Mouse (Mus musculus): ENCODE measurements around the gene Pik3r1. TPM values are rescaled to one million over a fixed set of nuclear protein-coding genes. Genes with fewer than 3 reads are reported as not detected.

The Pik3r1 gene
- polyA plus RNA-seq, 1 experiment from 2014 or later: 25.5 TPM

DNA sequence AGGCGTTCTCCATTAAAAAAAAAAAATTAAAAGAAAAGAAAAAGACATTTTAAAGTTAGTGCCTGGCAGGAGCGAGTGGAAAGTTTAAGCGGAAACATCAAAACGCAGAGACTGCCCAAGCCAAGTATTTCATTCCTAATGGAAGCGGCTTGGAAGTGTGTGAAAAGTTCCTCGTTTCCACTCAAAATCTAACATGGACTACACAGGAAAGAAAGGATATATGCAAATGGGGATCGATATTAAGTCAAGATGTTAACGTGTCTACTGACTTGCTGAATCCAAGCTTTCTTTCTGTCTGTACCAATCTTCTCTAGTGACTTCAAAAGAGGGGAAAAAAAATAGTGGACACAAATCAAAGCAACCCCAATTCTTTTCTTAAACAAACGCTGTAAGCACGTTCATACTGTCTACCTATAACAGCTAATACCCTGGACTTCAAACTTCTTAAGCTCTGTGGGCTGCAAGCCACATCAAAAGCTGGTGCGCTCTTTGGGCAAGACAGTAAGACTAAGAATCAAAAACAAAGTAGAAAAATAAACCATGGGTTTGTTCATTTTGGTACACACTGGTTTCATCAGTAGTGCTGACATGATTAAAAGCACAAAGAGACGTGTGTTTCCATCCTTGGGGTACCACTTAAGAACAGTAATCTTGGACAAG lies 54.5 kb downstream of the Pik3r1 start:
- no peak overlapping the region for H3K9ac ChIP-seq (ENCODE audit: low read length)
- H3K4me3 ChIP-seq (ENCODE audit: low read depth, low read length): no peak overlapping the region
- H3K27me3 ChIP-seq (ENCODE audit: control insufficient read depth, insufficient read depth, low read length): no peaks in the 10 kb centered on the region
- H3K27ac ChIP-seq (ENCODE audit: low read depth, low read length): no peak overlapping the region
- no peaks in the 10 kb centered on the region for H3K4me1 ChIP-seq (ENCODE audit: control insufficient read depth, insufficient read depth, low read length)
- no peak for ATAC-seq (ENCODE audit: insufficient read depth, low FRiP score, low TSS enrichment)
- DNase-seq (ENCODE audit: low spot score): no peak
- no peaks in the 10 kb centered on the region for H3K9me3 ChIP-seq (ENCODE audit: control insufficient read depth, low read length)
- H3K36me3 ChIP-seq (ENCODE audit: control insufficient read depth, insufficient read depth, low read length): no peaks in the 10 kb centered on the region
- H3K4me2 ChIP-seq (ENCODE audit: low read depth): no peak overlapping the region
- WGBS: 91% methylated on average over 12 of the region's 12 CpGs

DNA sequence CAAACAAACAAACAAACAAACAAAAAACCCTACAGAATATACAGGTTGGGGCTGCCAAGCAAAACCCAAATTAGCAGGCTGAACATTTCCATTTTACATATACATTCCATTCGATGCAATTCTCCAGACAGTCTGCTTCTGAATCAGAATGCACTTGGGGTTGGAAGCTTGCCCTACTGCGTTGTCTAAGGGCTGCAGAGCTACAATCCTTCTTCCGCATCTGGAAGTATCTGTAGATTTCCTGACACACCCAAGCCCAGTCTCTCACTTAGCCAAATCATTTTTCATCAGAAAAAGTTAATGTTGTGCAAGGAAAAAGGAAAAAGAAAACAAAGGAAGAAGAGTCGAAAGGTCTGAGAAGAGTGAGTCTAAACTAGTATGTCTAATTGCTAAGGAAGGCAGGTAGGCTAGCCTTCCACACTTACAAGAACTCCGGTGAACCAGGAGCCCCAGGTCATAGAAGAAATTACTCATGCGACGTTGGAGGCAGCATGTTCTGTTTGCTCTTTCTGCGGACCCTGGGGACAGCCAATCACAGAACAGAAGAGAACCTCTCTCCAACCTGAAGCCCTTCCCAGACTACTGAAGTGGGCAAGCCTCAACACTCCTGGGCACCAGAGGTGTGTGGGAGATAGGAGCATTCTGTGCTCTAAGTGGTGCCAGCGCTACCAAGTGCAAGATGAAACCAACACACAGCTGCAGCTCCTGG lies 55.1 kb downstream of the Pik3r1 start:
- Histone ChIP-seq H3K4me1 (ENCODE audit: control insufficient read depth, insufficient read depth, low read length) (no peaks in the 10 kb centered on the region), H3K27ac (ENCODE audit: low read depth, low read length) (no peak overlapping the region), H3K9ac (ENCODE audit: low read length) (no peak overlapping the region), H3K36me3 (ENCODE audit: control insufficient read depth, insufficient read depth, low read length) (no peaks in the 10 kb centered on the region), H3K4me3 (ENCODE audit: low read depth, low read length) (no peak overlapping the region), H3K9me3 (ENCODE audit: control insufficient read depth, low read length) (no peaks in the 10 kb centered on the region), H3K27me3 (ENCODE audit: control insufficient read depth, insufficient read depth, low read length) (no peaks in the 10 kb centered on the region), H3K4me2 (ENCODE audit: low read depth) (no peak overlapping the region)
- DNase-seq (ENCODE audit: low spot score) (no peak), ATAC-seq (ENCODE audit: insufficient read depth, low FRiP score, low TSS enrichment) (no peak)
- 89% methylated on average over 9 of the region's 9 CpGs for WGBS

DNA sequence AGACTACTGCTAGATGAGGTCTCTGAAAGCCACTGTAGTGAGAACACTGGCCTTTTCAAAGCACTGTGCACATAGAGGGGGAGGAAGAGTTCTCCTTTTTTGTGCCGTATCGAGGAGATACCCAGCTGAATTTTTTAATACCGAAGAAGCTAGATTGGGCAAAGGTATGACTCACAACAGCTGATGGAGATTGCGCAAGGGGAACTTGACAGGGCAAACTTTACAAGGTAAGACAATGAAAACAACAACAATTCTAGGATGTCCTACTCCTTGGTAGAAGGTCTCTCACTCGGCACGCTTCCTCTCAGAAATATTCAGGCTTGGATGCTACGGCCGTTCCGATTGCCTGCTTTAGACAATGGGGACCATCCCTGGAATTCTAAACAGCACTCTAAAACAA lies 55.9 kb downstream of the Pik3r1 start:
- Histone ChIP-seq H3K36me3 (ENCODE audit: control insufficient read depth, insufficient read depth, low read length) (no peaks in the 10 kb centered on the region), H3K4me3 (ENCODE audit: low read depth, low read length) (no peak overlapping the region), H3K9me3 (ENCODE audit: control insufficient read depth, low read length) (no peaks in the 10 kb centered on the region), H3K27me3 (ENCODE audit: control insufficient read depth, insufficient read depth, low read length) (no peaks in the 10 kb centered on the region), H3K27ac (ENCODE audit: low read depth, low read length) (no peak overlapping the region), H3K4me1 (ENCODE audit: control insufficient read depth, insufficient read depth, low read length) (no peaks in the 10 kb centered on the region), H3K9ac (ENCODE audit: low read length) (no peak overlapping the region), H3K4me2 (ENCODE audit: low read depth) (no peak overlapping the region)
- no peak for ATAC-seq (ENCODE audit: insufficient read depth, low FRiP score, low TSS enrichment)
- 94% methylated on average over 9 of the region's 9 CpGs for WGBS
- DNase-seq (ENCODE audit: low spot score): no peak

DNA sequence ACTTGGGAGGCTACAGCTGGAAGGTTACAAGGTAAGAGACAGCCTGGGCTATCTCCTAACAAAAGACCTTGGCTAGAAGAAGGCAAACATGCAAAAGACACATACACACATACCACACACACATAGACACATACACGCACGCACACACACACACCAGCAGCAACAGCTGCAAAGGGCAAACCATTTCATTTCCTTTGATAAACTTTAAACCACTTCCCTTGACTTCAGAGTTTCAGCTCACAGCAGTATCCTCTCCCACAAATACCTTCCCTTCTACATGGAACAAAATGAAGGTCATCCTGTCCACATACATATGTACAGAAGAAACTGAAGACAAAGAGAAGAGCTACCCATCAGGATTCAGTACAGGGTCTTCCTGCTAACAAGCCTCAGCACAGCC lies 56.7 kb downstream of the Pik3r1 start:
- no peak for ATAC-seq (ENCODE audit: insufficient read depth, low FRiP score, low TSS enrichment)
- 96% methylated on average over 2 of the region's 2 CpGs for WGBS
- H3K4me2 ChIP-seq (ENCODE audit: low read depth): no peak overlapping the region
- no peak overlapping the region for H3K27ac ChIP-seq (ENCODE audit: low read depth, low read length)
- no peaks in the 10 kb centered on the region for H3K27me3 ChIP-seq (ENCODE audit: control insufficient read depth, insufficient read depth, low read length)
- H3K36me3 ChIP-seq (ENCODE audit: control insufficient read depth, insufficient read depth, low read length): no peaks in the 10 kb centered on the region
- H3K4me1 ChIP-seq (ENCODE audit: control insufficient read depth, insufficient read depth, low read length): no peaks in the 10 kb centered on the region
- H3K4me3 ChIP-seq (ENCODE audit: low read depth, low read length): no peak overlapping the region
- DNase-seq (ENCODE audit: low spot score): no peak
- no peak overlapping the region for H3K9ac ChIP-seq (ENCODE audit: low read length)
- H3K9me3 ChIP-seq (ENCODE audit: control insufficient read depth, low read length): no peaks in the 10 kb centered on the region

DNA sequence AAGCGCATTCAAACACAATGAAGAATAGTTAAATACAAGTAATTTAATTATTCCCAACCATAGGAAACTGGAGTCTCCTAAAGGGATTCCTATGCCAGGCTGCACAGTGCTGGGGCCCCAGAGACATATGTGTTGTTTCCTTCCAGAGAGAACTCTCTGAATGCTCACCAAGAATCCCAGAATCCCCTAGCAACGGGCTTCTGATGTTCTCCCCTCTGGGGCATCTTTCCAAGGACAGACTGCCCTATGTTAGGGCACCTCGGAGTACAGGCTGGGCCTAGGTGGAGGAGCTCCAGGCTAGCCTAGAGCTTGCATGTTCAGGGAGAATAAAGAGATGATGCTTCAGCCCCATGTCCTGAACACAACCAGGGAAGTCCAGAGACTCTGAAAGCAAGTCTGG lies 58.2 kb downstream of the Pik3r1 start:
- ATAC-seq (ENCODE audit: insufficient read depth, low FRiP score, low TSS enrichment) (no peak), DNase-seq (ENCODE audit: low spot score) (no peak)
- 82% methylated on average over 3 of the region's 3 CpGs for WGBS

DNA sequence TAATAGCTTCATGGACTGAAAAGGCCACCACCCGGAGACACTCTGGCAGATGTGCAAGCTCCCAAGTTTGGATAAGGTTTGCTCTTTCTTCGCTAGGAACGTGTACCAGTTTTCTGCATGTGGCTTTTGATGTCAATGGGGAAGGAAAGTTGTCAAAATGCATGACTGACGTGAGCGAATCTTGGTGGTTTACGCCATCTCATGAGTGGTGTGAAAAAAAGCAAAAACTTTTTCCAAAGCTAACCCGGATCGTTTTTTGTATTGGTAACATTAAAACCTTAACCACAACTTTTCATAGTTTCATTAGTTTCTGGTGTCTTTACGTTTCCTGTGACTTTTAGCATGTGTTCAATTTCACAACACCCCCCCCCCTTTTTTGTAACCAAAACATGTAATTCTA lies 60.8 kb downstream of the Pik3r1 start:
- ATAC-seq (ENCODE audit: insufficient read depth, low FRiP score, low TSS enrichment): no peak
- H3K36me3 ChIP-seq (ENCODE audit: control insufficient read depth, insufficient read depth, low read length): no peaks in the 10 kb centered on the region
- H3K4me1 ChIP-seq (ENCODE audit: control insufficient read depth, insufficient read depth, low read length): no peaks in the 10 kb centered on the region
- H3K4me2 ChIP-seq (ENCODE audit: low read depth): no peak overlapping the region
- no peak overlapping the region for H3K27ac ChIP-seq (ENCODE audit: low read depth, low read length)
- H3K27me3 ChIP-seq (ENCODE audit: control insufficient read depth, insufficient read depth, low read length): no peaks in the 10 kb centered on the region
- H3K9ac ChIP-seq (ENCODE audit: low read length): no peak overlapping the region
- H3K9me3 ChIP-seq (ENCODE audit: control insufficient read depth, low read length): no peaks in the 10 kb centered on the region
- H3K4me3 ChIP-seq (ENCODE audit: low read depth, low read length): no peak overlapping the region
- WGBS: 94% methylated on average over 9 of the region's 9 CpGs
- no peak for DNase-seq (ENCODE audit: low spot score)

More for the DNA sequence above, 58.2 kb downstream of the Pik3r1 start:
- H3K9ac ChIP-seq (ENCODE audit: low read length): no peak overlapping the region
- H3K9me3 ChIP-seq (ENCODE audit: control insufficient read depth, low read length): no peaks in the 10 kb centered on the region
- no peaks in the 10 kb centered on the region for H3K27me3 ChIP-seq (ENCODE audit: control insufficient read depth, insufficient read depth, low read length)
- H3K27ac ChIP-seq (ENCODE audit: low read depth, low read length): no peak overlapping the region
- no peaks in the 10 kb centered on the region for H3K4me1 ChIP-seq (ENCODE audit: control insufficient read depth, insufficient read depth, low read length)
- H3K4me2 ChIP-seq (ENCODE audit: low read depth): no peak overlapping the region
- H3K36me3 ChIP-seq (ENCODE audit: control insufficient read depth, insufficient read depth, low read length): no peaks in the 10 kb centered on the region
- H3K4me3 ChIP-seq (ENCODE audit: low read depth, low read length): no peak overlapping the region

DNA sequence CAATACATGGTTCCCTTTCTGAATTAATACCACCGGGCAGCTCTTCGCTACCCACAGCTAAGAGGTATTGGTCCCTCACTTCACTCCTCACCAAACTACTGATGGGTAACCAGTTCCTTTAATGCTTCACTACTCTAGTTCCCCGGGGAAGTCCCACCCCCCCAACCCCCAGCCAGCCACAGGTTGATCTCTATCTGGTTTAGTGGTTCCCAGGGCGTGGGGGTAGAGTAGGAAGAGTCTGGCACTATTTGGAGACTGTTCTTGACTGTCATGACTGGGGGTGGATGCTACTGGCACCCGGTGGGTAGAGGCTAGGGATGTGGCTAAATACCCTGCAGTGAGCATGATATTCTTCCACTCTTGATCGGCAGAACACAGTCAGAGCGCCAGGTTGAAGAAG lies 61.6 kb downstream of the Pik3r1 start:
- no peak overlapping the region for H3K9ac ChIP-seq (ENCODE audit: low read length)
- H3K4me1 ChIP-seq (ENCODE audit: control insufficient read depth, insufficient read depth, low read length): no peaks in the 10 kb centered on the region
- no peak overlapping the region for H3K4me2 ChIP-seq (ENCODE audit: low read depth)
- H3K9me3 ChIP-seq (ENCODE audit: control insufficient read depth, low read length): no peaks in the 10 kb centered on the region
- DNase-seq (ENCODE audit: low spot score) (no peak), ATAC-seq (ENCODE audit: insufficient read depth, low FRiP score, low TSS enrichment) (no peak)
- H3K4me3 ChIP-seq (ENCODE audit: low read depth, low read length): no peak overlapping the region
- no peaks in the 10 kb centered on the region for H3K27me3 ChIP-seq (ENCODE audit: control insufficient read depth, insufficient read depth, low read length)
- H3K36me3 ChIP-seq (ENCODE audit: control insufficient read depth, insufficient read depth, low read length): no peaks in the 10 kb centered on the region
- 92% methylated on average over 7 of the region's 7 CpGs for WGBS
- no peak overlapping the region for H3K27ac ChIP-seq (ENCODE audit: low read depth, low read length)

DNA sequence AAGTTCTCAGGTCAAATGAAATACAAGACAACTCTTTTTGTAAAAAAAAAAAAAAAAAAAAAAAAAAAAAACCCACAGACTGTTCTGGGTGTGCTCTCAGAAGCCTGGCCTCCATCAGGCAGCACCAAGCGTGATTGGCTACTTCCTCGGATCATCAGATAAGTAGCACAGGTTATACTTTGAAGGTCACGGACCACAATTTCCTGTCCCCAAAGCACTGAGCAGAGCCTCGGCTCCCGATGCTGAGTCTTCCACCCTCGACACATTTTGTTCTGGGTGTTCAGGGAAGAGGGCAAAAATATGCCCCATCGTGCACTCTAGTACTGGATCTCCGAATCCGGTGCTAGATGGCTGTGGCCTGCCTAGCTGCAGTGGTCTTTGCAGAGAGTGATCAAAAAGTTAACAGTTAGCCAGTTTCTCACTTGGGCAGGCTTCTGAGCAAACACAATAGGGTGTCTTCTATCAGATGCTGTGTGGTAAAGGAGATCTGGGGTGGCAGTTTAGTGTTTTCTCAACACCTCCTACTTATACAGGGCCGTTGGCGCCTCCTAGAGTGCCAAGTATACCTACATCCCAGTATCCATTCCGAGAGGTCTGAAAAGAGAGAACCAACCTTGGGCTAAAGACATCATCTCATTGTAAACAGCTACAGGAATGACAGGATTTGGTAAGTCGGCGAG lies 65.8 kb downstream of the Pik3r1 start:
- 88% methylated on average over 14 of the region's 14 CpGs for WGBS
- no peak overlapping the region for H3K27ac ChIP-seq (ENCODE audit: low read depth, low read length)
- DNase-seq (ENCODE audit: low spot score) (no peak), ATAC-seq (ENCODE audit: insufficient read depth, low FRiP score, low TSS enrichment) (no peak)
- no peak overlapping the region for H3K9ac ChIP-seq (ENCODE audit: low read length)
- H3K36me3 ChIP-seq (ENCODE audit: control insufficient read depth, insufficient read depth, low read length): no peaks in the 10 kb centered on the region
- no peaks in the 10 kb centered on the region for H3K27me3 ChIP-seq (ENCODE audit: control insufficient read depth, insufficient read depth, low read length)
- no peak overlapping the region for H3K4me3 ChIP-seq (ENCODE audit: low read depth, low read length)
- H3K4me1 ChIP-seq (ENCODE audit: control insufficient read depth, insufficient read depth, low read length): no peaks in the 10 kb centered on the region
- no peaks in the 10 kb centered on the region for H3K9me3 ChIP-seq (ENCODE audit: control insufficient read depth, low read length)
- H3K4me2 ChIP-seq (ENCODE audit: low read depth): no peak overlapping the region

DNA sequence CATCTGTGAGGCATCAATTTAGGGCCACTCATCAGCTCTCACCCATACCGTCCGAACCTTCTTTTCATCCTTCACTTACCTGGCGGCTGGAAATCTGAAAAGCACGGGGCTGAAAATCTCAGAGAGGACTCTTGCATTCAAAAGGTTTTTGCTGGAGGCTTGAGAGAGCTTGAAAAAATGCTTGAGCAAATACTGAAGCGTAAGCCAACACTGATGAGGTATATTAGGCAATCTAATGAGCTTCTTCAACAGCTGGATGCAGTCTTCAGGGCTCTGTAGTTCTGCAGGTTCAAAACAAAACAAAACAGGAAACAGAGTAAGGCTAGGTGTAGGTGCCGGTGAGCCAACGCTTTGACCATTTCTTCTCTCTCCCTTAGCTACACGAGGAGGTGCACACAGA lies 66.4 kb downstream of the Pik3r1 start:
- Histone ChIP-seq H3K27me3 (ENCODE audit: control insufficient read depth, insufficient read depth, low read length) (no peaks in the 10 kb centered on the region), H3K4me3 (ENCODE audit: low read depth, low read length) (no peak overlapping the region), H3K9me3 (ENCODE audit: control insufficient read depth, low read length) (no peaks in the 10 kb centered on the region), H3K27ac (ENCODE audit: low read depth, low read length) (no peak overlapping the region), H3K4me1 (ENCODE audit: control insufficient read depth, insufficient read depth, low read length) (no peaks in the 10 kb centered on the region), H3K36me3 (ENCODE audit: control insufficient read depth, insufficient read depth, low read length) (no peaks in the 10 kb centered on the region), H3K9ac (ENCODE audit: low read length) (no peak overlapping the region), H3K4me2 (ENCODE audit: low read depth) (no peak overlapping the region)
- ATAC-seq (ENCODE audit: insufficient read depth, low FRiP score, low TSS enrichment): no peak
- 92% methylated on average over 8 of the region's 8 CpGs for WGBS
- no peak for DNase-seq (ENCODE audit: low spot score)
